Mouse (Mus musculus): ENCODE data around the gene Asap2. TPM values are rescaled to one million over a fixed set of nuclear protein-coding genes. Genes with fewer than 3 reads are reported as not detected.

The Asap2 gene
- polyA plus RNA-seq, 1 experiment from 2014 or later: 14.4 TPM

GRCm38 (mm10) chr12:21205799-21206198, 215.5 kb downstream of the Asap2 start:
- Histone ChIP-seq H3K27me3 (no peaks in the 10 kb centered on the region), H3K4me2 (no peak overlapping the region), H3K27ac (replicated peaks) (peak overlapping the region; percentile 70; the same call in 1 of the 2 replicates), H3K36me3 (peaks cover 57% of the 10 kb centered on the region), H3K9me3 (no peaks in the 10 kb centered on the region), H3K4me1 (replicated peaks) (peaks cover 24% of the 10 kb centered on the region), H3K9ac (no peak overlapping the region), H3K4me3 (no peak overlapping the region)
- WGBS: 91% methylated on average over 4 of the region's 4 CpGs
- no peak for ATAC-seq (ENCODE audit: low read depth)

- H3K27me3 ChIP-seq: no peaks in the 10 kb centered on the region
- peaks cover 24% of the 10 kb centered on the region for H3K4me1 ChIP-seq (replicated peaks)
- ATAC-seq (ENCODE audit: low read depth): no peak
- no peaks in the 10 kb centered on the region for H3K9me3 ChIP-seq
- H3K4me2 ChIP-seq: no peak overlapping the region
- H3K9ac ChIP-seq: no peak overlapping the region
- no peak overlapping the region for H3K4me3 ChIP-seq
- WGBS: 87% methylated on average over 5 of the region's 5 CpGs
- no peak overlapping the region for H3K27ac ChIP-seq (replicated peaks)
- peaks cover 65% of the 10 kb centered on the region for H3K36me3 ChIP-seq
These were observed 217.2 kb downstream of the Asap2 start for GRCm38 (mm10) chr12:21207422-21207821.

DNA sequence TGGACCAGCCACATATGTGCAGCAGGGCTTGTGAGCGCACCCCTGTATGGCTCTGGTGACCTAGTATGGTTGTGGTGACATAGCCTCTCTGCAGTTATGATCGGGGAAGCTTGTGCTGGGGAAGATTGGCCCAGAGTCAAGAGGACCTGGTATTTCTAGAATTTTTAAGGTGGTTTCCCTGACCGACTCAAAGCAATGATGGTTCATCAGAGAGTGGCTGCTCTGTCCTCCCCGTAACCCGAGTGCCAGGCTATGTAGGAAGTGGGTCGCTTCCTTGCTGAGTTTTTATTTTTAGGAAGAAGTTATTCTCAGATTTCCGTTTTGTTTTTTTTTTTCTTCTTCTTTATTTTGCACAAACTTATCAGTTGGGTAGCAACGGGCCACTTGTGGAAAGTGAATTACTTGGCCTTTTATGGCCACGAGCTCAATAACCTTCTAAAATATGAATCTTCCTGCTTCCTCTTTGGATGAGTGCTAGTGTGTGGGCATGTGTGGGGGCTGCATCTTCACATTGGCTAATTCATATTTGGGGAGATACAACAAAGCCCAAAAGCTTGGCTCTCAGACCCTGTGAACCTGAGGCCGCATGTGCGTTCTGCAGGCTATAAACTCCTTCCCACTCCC, 218.0 kb downstream of the Asap2 start:
- no peak overlapping the region for H3K9ac ChIP-seq
- H3K4me3 ChIP-seq: no peak overlapping the region
- ATAC-seq (ENCODE audit: low read depth): no peak
- no peaks in the 10 kb centered on the region for H3K27me3 ChIP-seq
- H3K4me2 ChIP-seq: no peak overlapping the region
- H3K27ac ChIP-seq (replicated peaks): no peak overlapping the region
- WGBS: 91% methylated on average over 11 of the region's 11 CpGs
- no peaks in the 10 kb centered on the region for H3K9me3 ChIP-seq
- H3K36me3 ChIP-seq: peaks cover 71% of the 10 kb centered on the region
- H3K4me1 ChIP-seq (replicated peaks): peaks cover 21% of the 10 kb centered on the region

GRCm38 (mm10) chr12:21209273-21209672, 219.0 kb downstream of the Asap2 start:
- WGBS: 82% methylated on average over 10 of the region's 10 CpGs
- Histone ChIP-seq H3K9me3 (no peaks in the 10 kb centered on the region), H3K9ac (no peak overlapping the region), H3K4me1 (replicated peaks) (peaks cover 11% of the 10 kb centered on the region), H3K27me3 (no peaks in the 10 kb centered on the region), H3K4me3 (no peak overlapping the region), H3K4me2 (no peak overlapping the region), H3K27ac (replicated peaks) (no peak overlapping the region), H3K36me3 (peaks cover 72% of the 10 kb centered on the region)
- no peak for ATAC-seq (ENCODE audit: low read depth)

DNA sequence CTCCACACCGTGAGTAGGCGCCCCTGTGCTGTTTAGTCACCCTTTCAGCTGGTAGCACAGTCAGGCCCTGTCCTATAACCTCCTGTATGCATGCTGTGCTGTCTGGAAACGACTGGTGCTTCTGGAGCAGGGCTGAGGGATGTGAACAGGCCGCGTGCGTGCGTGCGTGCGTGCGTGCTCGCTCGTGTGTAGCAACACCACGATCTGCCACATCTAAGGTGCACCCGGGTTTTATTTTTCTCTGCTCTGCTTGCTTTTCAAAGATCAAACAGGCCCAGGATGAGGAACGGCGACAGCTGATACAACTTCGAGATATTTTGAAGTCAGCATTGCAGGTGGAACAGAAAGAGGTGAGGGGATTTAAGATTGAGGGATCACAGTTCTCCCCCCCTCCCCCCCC, 222.6 kb downstream of the Asap2 start:
- no peaks in the 10 kb centered on the region for H3K27me3 ChIP-seq
- H3K4me2 ChIP-seq: no peak overlapping the region
- no peak overlapping the region for H3K27ac ChIP-seq (replicated peaks)
- H3K4me1 ChIP-seq (replicated peaks): no peaks in the 10 kb centered on the region
- peaks cover 84% of the 10 kb centered on the region for H3K36me3 ChIP-seq
- no peak overlapping the region for H3K4me3 ChIP-seq
- ATAC-seq (ENCODE audit: low read depth): no peak
- 92% methylated on average over 17 of the region's 17 CpGs for WGBS
- no peaks in the 10 kb centered on the region for H3K9me3 ChIP-seq
- H3K9ac ChIP-seq: no peak overlapping the region

- Histone ChIP-seq H3K4me2 (no peak overlapping the region), H3K4me1 (replicated peaks) (no peaks in the 10 kb centered on the region), H3K27me3 (no peaks in the 10 kb centered on the region), H3K4me3 (no peak overlapping the region), H3K9ac (no peak overlapping the region), H3K36me3 (peaks cover 76% of the 10 kb centered on the region), H3K27ac (replicated peaks) (no peak overlapping the region), H3K9me3 (no peaks in the 10 kb centered on the region)
- WGBS: 87% methylated on average over 8 of the region's 8 CpGs
- no peak for ATAC-seq (ENCODE audit: low read depth)
These were observed 224.4 kb downstream of the Asap2 start for GRCm38 (mm10) chr12:21214551-21215165.

- Histone ChIP-seq H3K9ac (no peak overlapping the region), H3K36me3 (peaks cover 83% of the 10 kb centered on the region), H3K4me3 (no peak overlapping the region), H3K4me2 (no peak overlapping the region), H3K27me3 (no peaks in the 10 kb centered on the region), H3K9me3 (no peaks in the 10 kb centered on the region), H3K4me1 (replicated peaks) (no peaks in the 10 kb centered on the region), H3K27ac (replicated peaks) (no peak overlapping the region)
- ATAC-seq (ENCODE audit: low read depth): no peak
- 86% methylated on average over 11 of the region's 11 CpGs for WGBS
These were observed 227.7 kb downstream of the Asap2 start for GRCm38 (mm10) chr12:21217776-21218444.

GRCm38 (mm10) chr12:21220596-21220995, 230.3 kb downstream of the Asap2 start:
- Histone ChIP-seq H3K4me3 (no peak overlapping the region), H3K9me3 (no peaks in the 10 kb centered on the region), H3K4me1 (replicated peaks) (no peaks in the 10 kb centered on the region), H3K27ac (replicated peaks) (no peak overlapping the region), H3K9ac (no peak overlapping the region), H3K4me2 (no peak overlapping the region), H3K36me3 (peaks cover 75% of the 10 kb centered on the region), H3K27me3 (no peaks in the 10 kb centered on the region)
- 69% methylated on average over 1 of the region's 1 CpGs for WGBS
- ATAC-seq (ENCODE audit: low read depth): no peak

DNA sequence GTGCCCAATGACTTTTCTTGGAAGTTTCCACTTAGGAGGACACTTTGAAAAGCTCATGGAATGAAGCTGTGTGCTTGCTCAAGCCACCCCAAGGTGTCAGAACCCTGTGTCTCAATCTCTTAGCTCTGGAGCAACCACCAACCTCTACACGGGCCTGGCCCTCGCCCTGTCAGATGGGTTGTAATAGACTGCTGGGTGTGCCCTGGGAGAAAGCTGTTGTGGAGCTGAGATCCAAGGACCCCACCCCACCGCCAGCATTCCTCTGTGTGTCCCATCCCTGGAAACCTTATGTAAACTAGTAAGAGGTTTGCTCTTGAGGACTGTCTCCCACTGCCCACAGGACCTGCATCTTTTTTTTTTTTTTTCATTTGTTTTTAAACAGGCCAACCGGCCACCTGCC, 233.7 kb downstream of the Asap2 start:
- no peak overlapping the region for H3K4me3 ChIP-seq
- H3K27me3 ChIP-seq: no peaks in the 10 kb centered on the region
- no peak for ATAC-seq (ENCODE audit: low read depth)
- H3K9me3 ChIP-seq: no peaks in the 10 kb centered on the region
- no peak overlapping the region for H3K27ac ChIP-seq (replicated peaks)
- no peak overlapping the region for H3K4me2 ChIP-seq
- no peak overlapping the region for H3K9ac ChIP-seq
- H3K4me1 ChIP-seq (replicated peaks): peaks cover 10% of the 10 kb centered on the region
- peaks cover 46% of the 10 kb centered on the region for H3K36me3 ChIP-seq
- WGBS: 86% methylated on average over 4 of the region's 4 CpGs

- Histone ChIP-seq H3K4me1 (replicated peaks) (peaks cover 17% of the 10 kb centered on the region), H3K9ac (no peak overlapping the region), H3K27me3 (no peaks in the 10 kb centered on the region), H3K27ac (replicated peaks) (no peak overlapping the region), H3K9me3 (no peaks in the 10 kb centered on the region), H3K36me3 (peaks cover 54% of the 10 kb centered on the region), H3K4me3 (no peak overlapping the region), H3K4me2 (no peak overlapping the region)
- 75% methylated on average over 8 of the region's 8 CpGs for WGBS
- no peak for ATAC-seq (ENCODE audit: low read depth)
These were observed 235.1 kb downstream of the Asap2 start for GRCm38 (mm10) chr12:21225358-21225757.

DNA sequence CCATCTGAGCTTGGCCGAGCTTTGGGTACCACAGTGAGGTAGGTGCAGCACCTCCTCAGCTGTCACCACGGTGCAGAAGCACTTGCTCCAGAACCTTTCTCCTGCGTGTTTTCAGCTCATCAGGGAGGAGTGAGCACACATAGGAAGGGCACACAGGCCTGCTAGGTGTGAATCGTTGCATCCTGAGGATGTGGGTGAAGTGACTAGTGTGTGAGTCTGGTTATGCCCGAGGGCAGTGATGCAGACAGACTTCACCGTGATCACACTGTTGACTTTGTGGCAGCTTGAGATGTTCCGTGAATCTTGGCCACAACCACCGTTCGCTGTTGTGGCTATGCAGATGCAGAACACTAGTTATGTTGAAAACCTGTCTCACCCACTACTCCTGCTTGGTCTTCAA, 236.1 kb downstream of the Asap2 start:
- ATAC-seq (ENCODE audit: low read depth): no peak
- no peak overlapping the region for H3K27ac ChIP-seq (replicated peaks)
- no peak overlapping the region for H3K4me2 ChIP-seq
- peaks cover 17% of the 10 kb centered on the region for H3K4me1 ChIP-seq (replicated peaks)
- no peak overlapping the region for H3K4me3 ChIP-seq
- H3K27me3 ChIP-seq: no peaks in the 10 kb centered on the region
- H3K9ac ChIP-seq: no peak overlapping the region
- H3K9me3 ChIP-seq: no peaks in the 10 kb centered on the region
- 91% methylated on average over 9 of the region's 9 CpGs for WGBS
- peaks cover 54% of the 10 kb centered on the region for H3K36me3 ChIP-seq

DNA sequence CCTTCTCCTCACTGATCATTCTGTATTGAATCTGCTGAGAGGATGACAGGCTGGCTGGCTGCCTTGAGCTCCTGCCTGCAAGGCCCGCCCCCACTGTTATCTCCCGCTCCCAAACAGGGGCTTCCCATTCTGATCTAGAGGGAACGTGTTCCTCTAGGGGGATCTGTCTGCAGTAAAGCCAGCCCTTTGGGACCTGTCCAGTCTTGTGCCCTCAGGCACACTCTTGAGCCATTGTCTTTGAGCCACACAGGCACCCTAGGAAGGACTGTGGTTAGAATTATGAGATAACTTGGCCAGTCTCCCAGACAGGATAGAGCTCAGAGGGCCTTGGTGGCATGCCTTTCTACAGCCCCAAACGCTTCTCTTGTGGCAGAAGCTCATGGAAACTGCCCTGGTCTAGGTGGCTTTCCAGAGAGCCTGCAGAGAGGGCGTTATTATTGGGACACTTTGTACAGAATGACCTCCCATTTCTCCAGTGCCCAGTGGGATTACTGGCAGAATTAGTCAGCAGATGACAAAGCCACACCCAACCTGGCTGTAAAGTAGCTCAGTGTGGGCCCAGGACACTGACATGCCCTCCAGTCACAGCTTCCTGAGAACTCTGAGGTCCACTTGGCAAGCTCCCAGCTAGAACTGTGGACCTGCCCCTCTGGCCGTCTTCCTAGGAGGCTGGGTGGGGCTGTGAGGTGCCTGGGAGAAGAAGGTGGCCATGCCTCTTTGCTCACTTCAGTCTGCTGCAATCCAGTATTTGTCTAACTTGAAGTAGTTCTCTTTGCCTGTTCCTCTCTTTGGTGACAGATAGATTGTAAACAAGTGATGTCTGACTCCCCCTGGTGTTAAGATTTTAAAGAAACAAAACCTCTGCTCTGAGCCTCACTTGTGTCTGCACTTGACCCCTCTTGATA, 237.1 kb downstream of the Asap2 start:
- no peak overlapping the region for H3K4me3 ChIP-seq
- H3K27me3 ChIP-seq: no peaks in the 10 kb centered on the region
- peaks cover 55% of the 10 kb centered on the region for H3K36me3 ChIP-seq
- 0 out of 2 replicates have a peak, but pooled peaks have one; percentile 16 for ATAC-seq (ENCODE audit: low read depth)
- H3K4me2 ChIP-seq: no peak overlapping the region
- WGBS: 44% methylated on average over 6 of the region's 6 CpGs
- H3K9me3 ChIP-seq: no peaks in the 10 kb centered on the region
- H3K9ac ChIP-seq: no peak overlapping the region
- peak overlapping the region; percentile 65 for H3K27ac ChIP-seq (replicated peaks)
- H3K4me1 ChIP-seq (replicated peaks): peaks cover 17% of the 10 kb centered on the region
